In genomic region chr1:134629455-134629854, GRCm38 (mm10) we compare ENCODE assay signal across 19 mouse cellular contexts. TPM values are rescaled to one million over a fixed set of nuclear protein-coding genes. Genes with fewer than 3 reads are reported as not detected.
A peak's percentile ranks its signal among the peaks of the same experiment; 100 is the strongest.
DNase-seq lines count a peak whose midpoint lies in the region; ATAC-seq and TF ChIP-seq lines count a peak whose summit lies in the region.
"Had no signal": no experiment of that assay in that cellular context is flagged by ENCODE, and none has a peak within 500 bp of the region (broad histone marks: within the 10 kb centered on the region; RNA-seq: fewer than 3 reads in every experiment).

No protein-coding gene starts in this region.

- peak; percentile 62; the same call in 1 of the 2 replicates for ATAC-seq in liver, embryonic 11.5 days (replicated peaks; ENCODE audit: low FRiP score)
- ATAC-seq in liver, postnatal 0 days = no peak
- ATAC-seq in midbrain, postnatal 0 days (ENCODE audit: low FRiP score) = no peak
- ATAC-seq: forebrain, postnatal 0 days; intestine, embryonic 16.5 days had no signal

- peaks cover 24% of the 10 kb centered on the region for H3K36me3 ChIP-seq in liver, embryonic 11.5 days (ENCODE audit: control insufficient read depth, insufficient read depth, low read length)
- H3K36me3 ChIP-seq in liver, postnatal 0 days (replicated peaks; ENCODE audit: insufficient read depth, low read length) = peaks cover 57% of the 10 kb centered on the region
- peaks cover 0 to 54% of the 10 kb centered on the region in 2 experiments; a peak in 2 of 4 replicates for H3K36me3 ChIP-seq in MEL (ENCODE audit: control insufficient read depth in 1 of 2, insufficient read depth in 2 of 2, low read length in 2 of 2)
- H3K36me3 ChIP-seq in midbrain, postnatal 0 days (ENCODE audit: insufficient read depth, low read length) = peaks cover 84% of the 10 kb centered on the region

- TF ChIP-seq POLR2A in MEL (IDR thresholded peaks at IDR 0.05; ENCODE audit: control insufficient read depth in 1 of 2, insufficient read depth in 1 of 2, low read depth in 1 of 2, low read length in 2 of 2, poor library complexity in 1 of 2) = no peak

- H3K4me3 ChIP-seq in liver, embryonic 11.5 days (ENCODE audit: low read depth, low read length) = no peak overlapping the region
- H3K4me3 ChIP-seq in liver, postnatal 0 days (ENCODE audit: low read depth, low read length) = no peak overlapping the region
- no peak overlapping the region for H3K4me3 ChIP-seq in MEL (ENCODE audit: control insufficient read depth in 1 of 2, insufficient read depth in 1 of 2, low read depth in 2 of 2, low read length in 2 of 2)
- H3K4me3 ChIP-seq in midbrain, postnatal 0 days (ENCODE audit: low read depth, low read length) = no peak overlapping the region
- H3K4me3 ChIP-seq: embryonic facial prominence, embryonic 13.5 days; forebrain, embryonic 12.5 days; heart, embryonic 12.5 days; hindbrain, embryonic 10.5 days; hindbrain, embryonic 15.5 days had no signal

- no peak for TF ChIP-seq CTCF in liver, postnatal 0 days (IDR thresholded peaks at IDR 0.05; ENCODE audit: low read depth)
- no peak for TF ChIP-seq CTCF in MEL (IDR thresholded peaks at IDR 0.05 in 2 of 3, conservative IDR thresholded peaks at IDR 0.05 in 1 of 3; ENCODE audit: control insufficient read depth in 1 of 3, insufficient read depth in 1 of 3, low read depth in 2 of 3, low read length in 3 of 3, poor library complexity in 1 of 3, severe bottlenecking in 1 of 3)
- TF ChIP-seq CTCF in midbrain, postnatal 0 days (IDR thresholded peaks at IDR 0.05) = no peak

- H3K9ac ChIP-seq in liver, embryonic 11.5 days (ENCODE audit: low read depth, low read length) = no peak overlapping the region
- no peak overlapping the region for H3K9ac ChIP-seq in liver, postnatal 0 days (replicated peaks)
- H3K9ac ChIP-seq in MEL (ENCODE audit: control insufficient read depth, low read depth, low read length, poor library complexity, severe bottlenecking) = no peak overlapping the region
- no peak overlapping the region for H3K9ac ChIP-seq in midbrain, postnatal 0 days (replicated peaks; ENCODE audit: low read length, poor library complexity, severe bottlenecking)
- H3K9ac ChIP-seq: embryonic facial prominence, embryonic 13.5 days; forebrain, embryonic 12.5 days; forebrain, postnatal 0 days; heart, embryonic 12.5 days; hindbrain, embryonic 15.5 days had no signal

- 75% methylated on average over 10 of the region's 10 CpGs for whole genome bisulfite sequencing in liver, embryonic 11.5 days
- WGBS in liver, postnatal 0 days (ENCODE audit: insufficient replicate concordance) = 75% methylated on average over 10 of the region's 10 CpGs
- WGBS in midbrain, postnatal 0 days = 96% methylated on average over 10 of the region's 10 CpGs

- H3K27ac ChIP-seq in liver, embryonic 11.5 days (ENCODE audit: low read depth, low read length) = 0 out of 2 replicates have a peak overlapping the region, but pooled peaks have one; percentile 26
- no peak overlapping the region for H3K27ac ChIP-seq in liver, postnatal 0 days (ENCODE audit: low read depth)
- no peak overlapping the region; the same call in 1 of the 2 replicates for H3K27ac ChIP-seq in MEL (ENCODE audit: control insufficient read depth, low read depth, low read length)
- H3K27ac ChIP-seq in midbrain, postnatal 0 days (ENCODE audit: low read depth, low read length) = no peak overlapping the region
- H3K27ac ChIP-seq: embryonic facial prominence, embryonic 13.5 days; forebrain, embryonic 12.5 days; hindbrain, embryonic 10.5 days; hindbrain, embryonic 15.5 days had no signal

- H3K27me3 ChIP-seq in liver, embryonic 11.5 days (replicated peaks; ENCODE audit: control insufficient read depth, insufficient read depth, low read length) = no peaks in the 10 kb centered on the region
- H3K27me3 ChIP-seq in liver, postnatal 0 days (ENCODE audit: insufficient read depth, low read length) = no peaks in the 10 kb centered on the region
- H3K27me3 ChIP-seq in MEL (ENCODE audit: control insufficient read depth in 1 of 2, insufficient read depth in 2 of 2, low read length in 2 of 2) = no peaks in the 10 kb centered on the region
- no peaks in the 10 kb centered on the region for H3K27me3 ChIP-seq in midbrain, postnatal 0 days (ENCODE audit: insufficient read depth, low read length)
- H3K27me3 ChIP-seq: embryonic facial prominence, embryonic 13.5 days; forebrain, embryonic 12.5 days; heart, embryonic 12.5 days; hindbrain, embryonic 15.5 days had no signal

- no peak for TF ChIP-seq EP300 in liver, postnatal 0 days (IDR thresholded peaks at IDR 0.05; ENCODE audit: low read depth)
- TF ChIP-seq EP300 in MEL (IDR thresholded peaks at IDR 0.05; ENCODE audit: low read depth in 1 of 2, low read length in 2 of 2) = peak; percentile 13 to 21; a peak in 3 of 4 replicates

- DNase-seq in liver, embryonic 11.5 days (ENCODE audit: low spot score) = no peak
- DNase-seq in liver, postnatal 0 days = no peak
- DNase-seq in MEL (ENCODE audit: low read depth, low spot score) = peak; percentile 27
- peak; percentile 18 for DNase-seq in adrenal gland, postnatal 25 days
- no peak for DNase-seq in midbrain, postnatal 0 days (ENCODE audit: low spot score)
- DNase-seq in thymus, postnatal 10 days (ENCODE audit: low spot score in 2 of 2) = no peak
- DNase-seq: cerebellum, adult 11-12 months; cerebellum, adult 9-10 months; cerebellum, postnatal 25 days; forebrain, postnatal 0 days; gastrocnemius, postnatal 25 days had no signal

- H3K79me2 ChIP-seq in MEL (ENCODE audit: control insufficient read depth, insufficient read depth, low read length, poor library complexity) = no peaks in the 10 kb centered on the region

- no peaks in the 10 kb centered on the region for H3K9me3 ChIP-seq in liver, embryonic 11.5 days (ENCODE audit: control insufficient read depth, low read length)
- H3K9me3 ChIP-seq in liver, postnatal 0 days (ENCODE audit: low read length) = no peaks in the 10 kb centered on the region
- no peaks in the 10 kb centered on the region for H3K9me3 ChIP-seq in MEL (replicated peaks; ENCODE audit: insufficient read depth, low read length)
- H3K9me3 ChIP-seq in midbrain, postnatal 0 days (ENCODE audit: low read length) = no peaks in the 10 kb centered on the region
- H3K9me3 ChIP-seq: embryonic facial prominence, embryonic 13.5 days; forebrain, embryonic 12.5 days; heart, embryonic 12.5 days; hindbrain, embryonic 10.5 days; hindbrain, embryonic 15.5 days had no signal

- H3K4me1 ChIP-seq in liver, embryonic 11.5 days (replicated peaks; ENCODE audit: control insufficient read depth, insufficient read depth, low read length) = 0 out of 2 replicates have a peak, but pooled peaks cover 3% of the 10 kb centered on the region
- H3K4me1 ChIP-seq in liver, postnatal 0 days (ENCODE audit: insufficient read depth) = no peaks in the 10 kb centered on the region
- no peaks in the 10 kb centered on the region; a peak in 1 of 4 replicates for H3K4me1 ChIP-seq in MEL (ENCODE audit: control insufficient read depth in 1 of 2, insufficient read depth in 2 of 2, low read length in 2 of 2)
- H3K4me1 ChIP-seq in midbrain, postnatal 0 days (ENCODE audit: insufficient read depth, low read length) = no peaks in the 10 kb centered on the region
- H3K4me1 ChIP-seq: embryonic facial prominence, embryonic 13.5 days; forebrain, embryonic 12.5 days; heart, embryonic 12.5 days; hindbrain, embryonic 10.5 days; hindbrain, embryonic 15.5 days had no signal

- H3K4me2 ChIP-seq in liver, embryonic 11.5 days = no peak overlapping the region
- H3K4me2 ChIP-seq in liver, postnatal 0 days (ENCODE audit: low read depth, low read length) = no peak overlapping the region
- no peak overlapping the region for H3K4me2 ChIP-seq in midbrain, postnatal 0 days (ENCODE audit: low read depth, low read length, poor library complexity, severe bottlenecking)
- H3K4me2 ChIP-seq: embryonic facial prominence, embryonic 13.5 days; forebrain, embryonic 12.5 days; heart, embryonic 12.5 days; hindbrain, embryonic 15.5 days had no signal

- TF ChIP-seq RAD21 in MEL (IDR thresholded peaks at IDR 0.05; ENCODE audit: low read depth, low read length) = no peak

TF ChIP-seq in MEL, 35 proteins besides CTCF, POLR2A, EP300 and RAD21:
- 0 out of 2 replicates have a peak, but pooled peaks have one; percentile 17 for TF ChIP-seq ETS1 (IDR thresholded peaks at IDR 0.05; ENCODE audit: low read depth, low read length)
- no peak for TF ChIP-seq KAT2A (conservative IDR thresholded peaks at IDR 0.05; ENCODE audit: low read depth, low read length)
- TF ChIP-seq MAFK (IDR thresholded peaks at IDR 0.05; ENCODE audit: borderline replicate concordance, low read depth, low read length) = no peak
- TF ChIP-seq ELF1 (IDR thresholded peaks at IDR 0.05; ENCODE audit: low read depth, low read length) = no peak
- TF ChIP-seq MYC (IDR thresholded peaks at IDR 0.05; ENCODE audit: low read depth, low read length) = no peak
- peak; percentile 58 for TF ChIP-seq GATA1 (IDR thresholded peaks at IDR 0.05; ENCODE audit: low read depth, low read length)
- TF ChIP-seq NRF1 (IDR thresholded peaks at IDR 0.05; ENCODE audit: insufficient read depth, low read depth, low read length, poor library complexity, severe bottlenecking) = no peak
- no peak for TF ChIP-seq NELFE (IDR thresholded peaks at IDR 0.05; ENCODE audit: low read depth, low read length)
- TF ChIP-seq HCFC1 (IDR thresholded peaks at IDR 0.05; ENCODE audit: low read depth, low read length) = no peak
- TF ChIP-seq ZC3H11A (IDR thresholded peaks at IDR 0.05; ENCODE audit: low read depth, low read length) = no peak
- TF ChIP-seq TBP (IDR thresholded peaks at IDR 0.05; ENCODE audit: low read depth, low read length) = no peak
- TF ChIP-seq ZKSCAN1 (IDR thresholded peaks at IDR 0.05; ENCODE audit: low read depth, low read length) = no peak
- no peak for TF ChIP-seq CHD1 (IDR thresholded peaks at IDR 0.05; ENCODE audit: low read depth, low read length)
- TF ChIP-seq TCF12 (IDR thresholded peaks at IDR 0.05; ENCODE audit: low read depth, low read length) = peak; percentile 41
- TF ChIP-seq POLR2AphosphoS2 (IDR thresholded peaks at IDR 0.05; ENCODE audit: low read length) = no peak
TF ChIP-seq in MEL: peak in this region for 3.

RNA-seq across cellular contexts. Expression of gene Syt2, which starts 17.0 kb away (rescaled TPM):
- polyA plus RNA-seq in liver, embryonic 11.5 days (2014; fragmentation: Nextera tagmentation; extraction: Ambion mirVana) = 0.12 and 0.22 TPM in 2 replicates
- not detected in 2 replicates for polyA plus RNA-seq in liver, postnatal 0 days (2015; fragmentation: Nextera tagmentation; extraction: Ambion mirVana)
- 0.07 TPM in 1 of 2 replicates, not detected in the other for total RNA-seq in MEL (2012; rRNA removed)
- under 1 TPM in 1 of 2 experiments, not detected in 1; 0.31 TPM for polyA plus RNA-seq in MEL (2012; ENCODE audit: insufficient read depth in 1 of 2, insufficient read length in 2 of 2, low read depth in 1 of 2, low replicate concordance in 2 of 2, missing spikeins in 1 of 2)
- total RNA-seq in adrenal gland, postnatal 25 days (2021) = 0.18 TPM in 1 of 2 replicates, not detected in the other
- 18.9 and 19.0 TPM in 2 replicates for total RNA-seq in midbrain, postnatal 0 days (2014; rRNA removed)
- 6.2 and 6.8 TPM in 2 replicates for polyA plus RNA-seq in midbrain, postnatal 0 days (2015; fragmentation: Nextera tagmentation; extraction: Ambion mirVana)
- total RNA-seq: gastrocnemius, adult 18-20 months; heart, postnatal 25 days had no signal

Comparison
In these comparisons a context has a peak if more than half of its experiments do, and no peak if none do; other contexts are left out.
1. DNase-seq: peak in MEL (single experiment) and adrenal gland, postnatal 25 days (single experiment); none in liver, embryonic 11.5 days (single experiment), liver, postnatal 0 days (single experiment), midbrain, postnatal 0 days (single experiment) and thymus, postnatal 10 days (0 of 2).